Mouse (Mus musculus) heart, embryonic 13.5 days (tissue): Measurements from ENCODE around the gene Dmtf1. TPM values are rescaled to one million over a fixed set of nuclear protein-coding genes. Genes with fewer than 3 reads are reported as not detected.

Experiments used
- ATAC-seq: fragments of 200-750 bp; cut with Nextera tagmentation; 2 replicates; pipeline ENCODE4 v1.8.0; 2017; ENCODE audit warnings: moderate TSS enrichment; ENCODE audit not compliant: insufficient number of reproducible peaks, low FRiP score, low TSS enrichment; ENCODE audit errors: extremely low read depth
- H3K27ac ChIP-seq: fragments of 300-500 bp; sonication (generic); replicated peaks from 2 replicates; pipeline ENCODE4 v1.5.1; 2015; ENCODE audit warnings: moderate library complexity, mild to moderate bottlenecking, inconsistent platforms
- H3K27me3 ChIP-seq: fragments of 300-500 bp; sonication (generic); replicated peaks from 2 replicates; pipeline ENCODE4 v1.6.1; 2015; ENCODE audit warnings: mild to moderate bottlenecking, inconsistent platforms
- H3K36me3 ChIP-seq: fragments of 300-500 bp; sonication (generic); 2 replicates; pipeline ENCODE4 v1.6.1; 2015; ENCODE audit warnings: mild to moderate bottlenecking, inconsistent platforms
- H3K4me1 ChIP-seq: fragments of 300-500 bp; sonication (generic); 2 replicates; pipeline ENCODE4 v1.6.1; 2015; ENCODE audit warnings: inconsistent platforms
- H3K4me2 ChIP-seq: fragments of 300-500 bp; sonication (generic); 2 replicates; pipeline ENCODE4 v1.6.1; 2015; ENCODE audit warnings: inconsistent platforms, mild to moderate bottlenecking, moderate library complexity
- H3K4me3 ChIP-seq: fragments of 300-500 bp; sonication (generic); 2 replicates; pipeline ENCODE4 v1.5.1; 2015; ENCODE audit warnings: moderate library complexity, mild to moderate bottlenecking, inconsistent platforms
- H3K9ac ChIP-seq: fragments of 300-500 bp; sonication (generic); 2 replicates; pipeline ENCODE4 v1.6.1; 2015; ENCODE audit warnings: inconsistent platforms, mild to moderate bottlenecking, moderate library complexity
- H3K9me3 ChIP-seq: fragments of 300-500 bp; sonication (generic); 2 replicates; pipeline ENCODE4 v1.6.1; 2016; ENCODE audit warnings: inconsistent platforms
- WGBS: fragments of 180-500 bp; shearing (Covaris S2); methylation state at CpG from one replicate; pipeline ENCODE4 v1.1.7; 2015; ENCODE audit warnings: mixed read lengths; 5-methylcytosine and 5-hydroxymethylcytosine counted together
- polyA plus RNA-seq: library from polyadenylated mRNA; unstranded; fragments of >200 nt; fragmentation: Nextera tagmentation; extraction: Ambion mirVana; gene quantifications from 2 replicates; pipeline ENCODE4 v1.2.1, GENCODE M21; 2015

Dmtf1 gene
- polyA plus RNA-seq, 1 experiment from 2014 or later: 24.5 TPM

DNA sequence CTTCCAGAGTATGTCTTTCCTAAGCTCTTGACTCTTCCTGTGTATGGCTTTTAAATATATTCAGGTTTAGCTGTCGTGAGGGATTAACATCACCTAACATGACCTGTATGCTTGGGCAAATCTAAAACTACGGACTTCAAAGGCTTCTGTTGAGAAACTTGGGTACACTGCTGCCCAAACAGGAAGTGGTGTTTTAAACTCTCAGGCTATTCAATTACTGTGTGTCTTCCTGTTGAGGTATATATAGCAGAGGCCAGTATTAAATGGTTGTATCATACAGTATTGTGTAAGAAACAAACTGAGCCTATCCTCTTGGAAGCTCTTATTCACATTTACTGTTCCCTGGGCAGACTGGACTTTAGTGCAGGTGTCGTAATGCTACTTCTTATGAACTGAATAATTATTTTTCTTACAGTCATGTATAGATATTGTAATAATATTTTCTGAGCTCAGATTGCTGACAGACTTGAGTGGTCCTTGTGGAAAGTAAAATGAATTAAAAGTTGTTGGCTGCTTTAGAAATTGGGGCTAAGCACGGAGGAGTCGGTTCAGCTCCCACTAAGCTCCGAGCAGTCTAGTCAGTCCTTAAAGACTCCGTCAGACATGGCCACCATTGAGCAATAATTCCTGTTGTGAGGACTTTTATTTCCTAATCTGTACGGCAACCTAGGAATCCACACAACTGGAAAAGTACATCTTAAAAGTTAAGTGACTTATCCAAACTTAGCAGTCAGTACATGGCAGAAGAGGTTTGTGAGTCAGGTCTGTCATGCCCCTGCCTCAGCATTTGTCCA, 54.1 kb downstream of the Dmtf1 start:
- no peak overlapping the region for H3K4me3 ChIP-seq
- no peak overlapping the region for H3K27ac ChIP-seq
- WGBS: 72% methylated on average over 8 of the region's 8 CpGs
- ATAC-seq: no peak
- no peaks in the 10 kb centered on the region for H3K4me1 ChIP-seq
- no peak overlapping the region for H3K4me2 ChIP-seq
- H3K9ac ChIP-seq: no peak overlapping the region
- H3K9me3 ChIP-seq: no peaks in the 10 kb centered on the region
- H3K36me3 ChIP-seq: no peaks in the 10 kb centered on the region
- peaks cover 14% of the 10 kb centered on the region for H3K27me3 ChIP-seq

DNA sequence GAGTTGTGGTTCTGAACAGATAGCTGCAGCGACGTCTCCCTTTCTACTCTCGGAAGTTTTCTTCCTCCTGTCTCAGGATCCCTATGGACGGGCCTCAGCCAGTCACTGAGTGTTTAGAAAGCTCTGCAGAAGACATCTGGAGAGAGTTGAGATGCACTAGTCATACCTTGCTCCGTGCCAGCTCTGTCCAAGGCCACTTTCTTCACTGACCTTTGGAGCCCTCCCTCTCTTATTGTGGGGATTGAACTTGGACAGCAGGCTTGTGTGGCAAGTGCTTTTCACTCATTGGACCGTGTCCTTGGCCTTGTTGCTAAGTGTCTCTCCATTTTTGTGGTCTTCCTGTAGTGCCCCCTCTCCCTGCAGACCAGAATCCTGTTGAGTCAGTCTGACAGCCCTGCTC, 54.8 kb downstream of the Dmtf1 start:
- H3K9ac ChIP-seq: no peak overlapping the region
- H3K4me2 ChIP-seq: no peak overlapping the region
- H3K4me1 ChIP-seq: peaks cover under 1% of the 10 kb centered on the region; the same call in 1 of the 2 replicates
- H3K4me3 ChIP-seq: no peak overlapping the region
- H3K36me3 ChIP-seq: no peaks in the 10 kb centered on the region
- WGBS: 74% methylated on average over 6 of the region's 6 CpGs
- H3K27ac ChIP-seq: no peak overlapping the region
- H3K27me3 ChIP-seq: peaks cover 20% of the 10 kb centered on the region
- H3K9me3 ChIP-seq: no peaks in the 10 kb centered on the region
- no peak for ATAC-seq

DNA sequence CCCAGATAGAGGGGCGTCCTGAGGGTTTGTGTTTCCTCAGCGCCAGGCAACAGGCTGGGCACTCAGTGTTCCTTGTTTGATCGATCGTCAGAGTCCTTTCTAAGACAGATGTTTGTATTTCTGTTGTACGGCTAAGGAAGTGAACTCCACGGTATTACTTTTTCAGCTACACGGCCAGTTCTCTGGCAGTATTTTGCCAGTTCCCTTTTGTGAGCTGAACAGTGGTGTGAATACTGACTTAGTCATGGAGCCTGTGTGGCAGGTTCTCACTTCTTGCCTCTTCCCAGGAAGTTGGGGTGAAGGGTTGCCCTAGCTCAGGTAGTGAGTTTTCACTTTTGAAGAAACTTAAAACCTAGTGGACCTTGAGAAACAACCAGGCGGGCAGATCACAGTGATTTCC, 57.6 kb downstream of the Dmtf1 start:
- Histone ChIP-seq H3K4me3 (no peak overlapping the region), H3K9ac (no peak overlapping the region), H3K27me3 (peaks cover 25% of the 10 kb centered on the region), H3K4me2 (no peak overlapping the region), H3K36me3 (no peaks in the 10 kb centered on the region), H3K9me3 (no peaks in the 10 kb centered on the region), H3K4me1 (peaks cover 12% of the 10 kb centered on the region), H3K27ac (no peak overlapping the region)
- ATAC-seq: no peak
- 82% methylated on average over 8 of the region's 8 CpGs for WGBS

DNA sequence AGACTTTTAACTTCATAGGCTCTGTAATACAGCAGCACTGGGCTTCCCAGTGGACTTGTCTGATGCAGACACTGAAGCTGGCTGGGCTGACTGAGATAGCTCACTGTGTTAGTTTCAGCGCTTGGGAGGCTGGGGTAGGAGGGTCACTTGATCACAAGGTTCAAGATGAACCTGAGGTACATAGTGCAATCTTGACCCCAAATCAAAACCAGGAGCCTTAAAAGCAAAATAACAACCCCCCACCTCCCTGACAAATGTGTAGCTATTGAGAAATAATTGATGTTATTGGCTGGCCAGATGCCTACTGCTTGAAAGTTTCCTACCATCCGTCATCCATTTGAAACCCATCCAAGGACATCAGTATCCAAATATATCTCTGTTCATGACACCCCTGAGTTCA, 58.9 kb downstream of the Dmtf1 start:
- Histone ChIP-seq H3K9me3 (no peaks in the 10 kb centered on the region), H3K4me2 (no peak overlapping the region), H3K9ac (no peak overlapping the region), H3K4me3 (no peak overlapping the region), H3K36me3 (no peaks in the 10 kb centered on the region), H3K4me1 (peaks cover 12% of the 10 kb centered on the region), H3K27me3 (peaks cover 28% of the 10 kb centered on the region), H3K27ac (no peak overlapping the region)
- ATAC-seq: no peak
- 84% methylated on average over 2 of the region's 2 CpGs for WGBS

DNA sequence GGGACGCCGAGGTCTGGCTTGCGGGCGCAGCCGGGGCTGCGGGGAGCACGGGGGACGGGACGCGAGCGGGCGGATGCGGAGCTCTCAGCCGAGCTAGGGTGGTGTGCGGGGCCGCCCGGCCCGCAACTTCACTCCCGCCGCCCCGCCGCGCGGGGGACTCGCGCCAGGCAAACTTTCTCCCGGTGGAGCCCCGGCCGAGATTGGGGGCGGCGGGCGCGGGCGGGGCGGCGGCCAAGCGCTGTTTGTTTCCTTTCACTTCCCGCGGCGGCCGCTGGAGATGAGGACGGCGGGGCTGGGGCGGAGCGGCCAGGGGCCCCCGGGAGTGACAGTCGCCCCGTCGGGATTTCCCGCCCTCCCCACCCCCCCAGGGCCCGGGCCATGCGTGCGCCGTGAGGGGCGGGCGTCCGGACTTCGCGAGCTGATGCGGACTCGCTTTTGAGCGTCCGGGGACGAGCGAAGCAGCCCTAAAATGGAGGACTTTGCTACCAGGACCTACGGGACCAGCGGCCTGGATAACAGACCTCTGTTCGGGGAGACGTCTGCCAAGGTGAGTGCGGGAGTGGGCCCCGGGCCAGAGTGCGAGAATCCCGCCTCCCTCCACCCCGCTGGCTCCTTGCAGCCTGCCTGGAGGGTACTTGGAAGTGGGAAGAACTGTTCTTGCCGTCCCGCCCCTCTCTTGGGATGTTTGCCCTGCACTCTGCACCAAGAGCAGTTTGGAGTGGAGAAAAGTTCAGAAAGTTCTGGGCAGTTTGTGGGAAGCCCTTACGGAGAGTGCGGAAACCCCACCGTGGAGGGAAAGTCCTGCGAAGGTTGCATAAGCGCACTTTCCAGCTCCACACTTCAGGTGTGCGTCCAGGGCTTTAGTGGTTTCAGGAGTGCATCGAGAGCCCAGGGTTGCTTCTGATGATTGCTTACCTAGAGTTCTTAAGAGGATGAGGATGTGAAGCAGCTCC, 60.5 kb downstream of the Dmtf1 start:
- under 1% methylated on average over 63 of the region's 83 CpGs for WGBS
- Histone ChIP-seq H3K27ac (peak overlapping the region; percentile 50; the same call in 1 of the 2 replicates), H3K9ac (peak overlapping the region; percentile 91), H3K36me3 (no peaks in the 10 kb centered on the region), H3K4me2 (peak overlapping the region; percentile 97), H3K4me1 (peaks cover 12% of the 10 kb centered on the region), H3K27me3 (peaks cover 28% of the 10 kb centered on the region), H3K9me3 (0 out of 2 replicates have a peak, but pooled peaks cover 5% of the 10 kb centered on the region), H3K4me3 (peak overlapping the region; percentile 94)
- ATAC-seq: peak; percentile 65; the same call in 1 of the 2 replicates

DNA sequence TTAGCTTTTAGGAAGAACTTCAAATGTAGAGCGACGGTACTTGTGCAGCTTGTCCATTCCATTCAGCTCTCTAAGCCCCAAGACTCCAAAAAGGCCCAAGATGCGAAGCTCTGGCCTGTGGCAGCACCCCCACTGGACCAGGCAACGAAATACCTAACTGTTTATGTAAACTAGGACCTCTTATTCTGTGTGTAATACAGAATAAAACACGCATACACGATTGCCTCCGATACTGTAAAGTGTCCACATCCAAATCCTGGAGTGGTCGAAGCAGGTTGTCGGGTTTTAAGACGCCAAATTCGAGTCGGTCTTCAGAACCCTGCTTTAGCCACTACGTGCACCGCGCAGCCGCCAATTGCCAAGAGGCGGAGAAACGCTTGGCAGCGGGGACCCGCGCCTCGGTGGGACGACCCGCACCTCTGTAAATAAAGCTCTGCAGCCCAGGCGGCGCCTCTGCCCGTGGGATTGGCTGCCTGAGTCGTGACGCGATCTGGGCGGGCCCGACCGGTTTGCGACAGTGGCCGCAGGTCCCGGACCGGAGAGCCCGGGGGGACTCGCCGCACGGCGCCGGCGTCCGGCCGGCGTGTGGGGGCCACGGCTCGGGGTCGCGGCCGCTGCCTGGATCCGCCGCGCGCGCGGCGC, 61.2 kb downstream of the Dmtf1 start, which contains the start of gene Tmem243:
Gene Tmem243, plus strand, starts transcription at position 462 of the 642 bp plus-strand sequence.
- Histone ChIP-seq H3K4me3 (peak within 1 kb of the TSS; percentile 94), H3K27me3 (peaks cover 28% of the 10 kb centered on the region)
- WGBS: under 1% methylated on average over 51 of the region's 59 CpGs

DNA sequence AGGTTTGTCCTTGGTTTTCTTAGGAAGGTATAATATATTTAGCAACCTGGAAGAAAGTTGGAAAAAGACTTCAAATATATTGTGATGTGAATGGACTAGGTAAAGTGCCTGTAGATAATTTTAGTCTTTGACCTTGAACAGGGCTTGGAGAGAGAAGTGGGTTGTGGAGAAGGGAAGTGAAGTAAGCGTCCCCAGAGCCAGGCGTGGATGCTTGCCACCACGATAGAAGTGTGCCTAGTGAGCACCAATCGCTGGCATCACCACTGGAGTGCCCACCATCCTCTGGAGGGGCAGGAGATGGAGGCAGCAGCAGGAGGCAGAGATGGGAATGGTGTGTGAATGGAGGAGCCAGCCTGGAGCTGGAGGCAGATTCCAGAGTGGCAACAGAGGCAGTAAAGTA, 68.1 kb downstream of the Dmtf1 start:
- Histone ChIP-seq H3K4me2 (no peak overlapping the region), H3K4me3 (no peak overlapping the region), H3K4me1 (no peaks in the 10 kb centered on the region), H3K27me3 (no peaks in the 10 kb centered on the region), H3K36me3 (no peaks in the 10 kb centered on the region), H3K27ac (no peak overlapping the region), H3K9me3 (0 out of 2 replicates have a peak, but pooled peaks cover 7% of the 10 kb centered on the region), H3K9ac (no peak overlapping the region)
- WGBS: 72% methylated on average over 4 of the region's 4 CpGs
- ATAC-seq: no peak

More for the DNA sequence above, 61.2 kb downstream of the Dmtf1 start, which contains the start of gene Tmem243:
- Histone ChIP-seq H3K9ac (peak within 1 kb of the TSS; percentile 91), H3K4me2 (peak within 1 kb of the TSS; percentile 97), H3K9me3 (0 out of 2 replicates have a peak, but pooled peaks cover 7% of the 10 kb centered on the region), H3K36me3 (no peaks in the 10 kb centered on the region), H3K27ac (peak within 1 kb of the TSS; percentile 50; the same call in 1 of the 2 replicates), H3K4me1 (peaks cover 12% of the 10 kb centered on the region)
- ATAC-seq: peak; percentile 86

DNA sequence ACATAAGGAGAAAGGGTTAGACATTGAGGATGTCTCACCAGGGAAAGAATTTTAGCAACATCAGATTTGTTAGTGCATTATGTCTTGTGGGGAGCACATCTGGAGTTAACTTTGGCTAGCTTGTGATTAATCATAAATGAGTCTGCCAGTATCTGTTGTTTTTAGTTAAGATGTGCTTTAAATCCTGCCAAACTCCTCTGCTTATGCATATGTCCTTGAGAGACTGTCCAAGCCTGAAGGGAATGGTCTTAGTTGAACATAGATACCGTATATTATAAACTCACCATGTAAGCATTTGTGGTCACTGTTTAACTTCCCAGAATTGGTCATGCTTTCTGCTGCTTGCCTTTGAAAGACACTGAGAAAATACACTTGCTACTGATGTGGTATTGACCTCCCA, 68.9 kb downstream of the Dmtf1 start:
- no peak overlapping the region for H3K27ac ChIP-seq
- H3K4me3 ChIP-seq: no peak overlapping the region
- H3K36me3 ChIP-seq: no peaks in the 10 kb centered on the region
- no peak for ATAC-seq
- H3K4me2 ChIP-seq: no peak overlapping the region
- 0 out of 2 replicates have a peak, but pooled peaks cover 7% of the 10 kb centered on the region for H3K9me3 ChIP-seq
- H3K9ac ChIP-seq: no peak overlapping the region
- no peaks in the 10 kb centered on the region for H3K4me1 ChIP-seq
- no peaks in the 10 kb centered on the region for H3K27me3 ChIP-seq
- WGBS: 84% methylated on average over 1 of the region's 1 CpGs

DNA sequence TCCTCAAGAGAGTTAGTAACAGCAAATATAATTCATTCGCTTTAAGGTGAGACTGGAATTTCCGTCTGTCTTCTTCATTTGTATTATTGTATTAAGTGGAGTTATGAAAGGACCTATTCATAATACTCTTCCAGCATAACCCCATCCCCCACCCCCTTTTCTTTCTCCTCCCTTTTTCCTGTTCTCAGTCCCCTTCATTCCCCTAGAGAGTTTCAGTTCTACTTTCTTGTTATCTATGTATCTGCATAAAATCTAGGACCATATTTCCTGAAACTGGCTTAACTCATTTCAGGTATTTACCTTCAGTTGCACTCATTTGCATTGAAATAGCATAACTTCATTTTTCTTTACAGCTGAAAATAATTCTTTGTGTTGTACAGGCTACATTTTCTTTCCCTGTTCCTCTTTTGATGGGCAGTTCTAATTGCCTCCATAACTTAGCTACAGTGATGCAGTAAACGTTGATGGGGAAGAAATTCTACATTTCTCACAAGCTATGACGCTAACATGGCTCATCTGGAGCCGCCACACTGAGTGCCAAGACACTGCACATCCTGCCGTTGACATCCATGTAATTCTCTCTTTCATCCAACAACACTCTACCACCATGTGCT, 71.0 kb downstream of the Dmtf1 start:
- H3K4me2 ChIP-seq: no peak overlapping the region
- no peaks in the 10 kb centered on the region for H3K27me3 ChIP-seq
- H3K9ac ChIP-seq: no peak overlapping the region
- H3K27ac ChIP-seq: no peak overlapping the region
- no peaks in the 10 kb centered on the region for H3K9me3 ChIP-seq
- 72% methylated on average over 6 of the region's 6 CpGs for WGBS
- no peaks in the 10 kb centered on the region for H3K36me3 ChIP-seq
- no peaks in the 10 kb centered on the region for H3K4me1 ChIP-seq
- no peak for ATAC-seq
- no peak overlapping the region for H3K4me3 ChIP-seq

DNA sequence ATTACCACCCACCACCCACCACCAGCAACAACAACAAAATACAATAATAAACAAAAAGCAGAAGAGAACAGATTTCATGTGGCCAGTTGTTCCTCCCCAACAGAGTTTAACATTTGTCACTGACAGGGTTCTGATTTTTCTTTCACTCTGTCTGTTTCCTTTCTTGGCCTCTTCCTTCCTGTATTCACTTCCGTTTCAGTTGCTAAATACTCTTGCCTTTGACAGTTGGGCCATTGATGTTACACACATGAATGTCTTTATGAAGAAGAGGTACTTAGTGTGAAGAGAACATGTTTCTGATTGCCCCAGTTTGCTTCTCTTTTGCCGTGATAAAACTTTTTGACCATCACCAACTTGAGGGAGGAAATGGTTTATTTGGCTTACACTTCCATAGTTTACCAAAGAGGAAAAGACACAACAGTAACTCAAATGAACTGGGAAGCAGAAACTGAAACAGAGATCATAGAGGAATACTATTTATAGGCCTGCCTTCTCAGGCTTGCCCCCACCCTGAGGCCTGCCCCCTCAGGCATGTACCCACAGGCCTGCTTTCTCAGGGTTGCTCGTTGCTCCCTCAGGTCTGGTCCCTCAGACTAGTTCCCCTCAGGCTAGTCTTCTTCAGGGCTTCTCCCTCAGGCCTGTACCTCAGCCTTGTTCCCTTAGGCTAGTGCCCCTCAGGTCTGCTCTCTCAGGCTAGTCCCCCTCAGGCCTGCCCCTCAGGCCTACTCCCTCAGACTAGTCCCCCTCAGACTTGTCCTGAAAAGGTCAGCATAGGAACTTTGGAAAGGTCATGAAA, 74.5 kb downstream of the Dmtf1 start:
- Histone ChIP-seq H3K27me3 (no peaks in the 10 kb centered on the region), H3K4me2 (no peak overlapping the region), H3K9ac (no peak overlapping the region), H3K4me3 (no peak overlapping the region), H3K36me3 (no peaks in the 10 kb centered on the region), H3K27ac (no peak overlapping the region), H3K9me3 (no peaks in the 10 kb centered on the region), H3K4me1 (no peaks in the 10 kb centered on the region)
- no peak for ATAC-seq
- WGBS: 53% methylated on average over 3 of the region's 3 CpGs
